Mouse (Mus musculus): ENCODE results near the gene Clns1a.

Clns1a gene

GRCm38 (mm10) chr7:97766406-97767166 is 70.2 kb downstream of the Clns1a start:
- no peak for DNase-seq

- no peak for DNase-seq
Measured at GRCm38 (mm10) chr7:97767841-97768240, 71.4 kb downstream of the Clns1a start.

- no peak for DNase-seq
Measured at GRCm38 (mm10) chr7:97769020-97769419, 72.6 kb downstream of the Clns1a start.

All from lung, adult 18-20 months (tissue).